Mouse (Mus musculus) left cerebral cortex, postnatal 36 days (tissue): Measurements from ENCODE around the gene Fam71e1. TPM values are rescaled to one million over a fixed set of nuclear protein-coding genes. Genes with fewer than 3 reads are reported as not detected.
A peak's percentile ranks its signal among the peaks of the same experiment; 100 is the strongest.

Experiments
- DNase-seq, 2 experiments: peaks; one replicate each; pipeline ENCODE4 v3.0.0; 2021 to 2022; ENCODE audit warnings: low spot score in 2 of 2, mixed read lengths in 1 of 2
- intact Hi-C: fragments of 180-260 bp; cut with DNase I; formaldehyde crosslinking; loops from one replicate; pipeline ENCODE4 v1.15.1; 2025
- total RNA-seq, 2 experiments: library from RNA; stranded (reverse); gene quantifications; 2 replicates each; pipeline ENCODE4 v1.2.3; 2021

Gene Fam71e1
- total RNA-seq, 2 experiments from 2014 or later: 18.9 to 20.2 TPM

DNA sequence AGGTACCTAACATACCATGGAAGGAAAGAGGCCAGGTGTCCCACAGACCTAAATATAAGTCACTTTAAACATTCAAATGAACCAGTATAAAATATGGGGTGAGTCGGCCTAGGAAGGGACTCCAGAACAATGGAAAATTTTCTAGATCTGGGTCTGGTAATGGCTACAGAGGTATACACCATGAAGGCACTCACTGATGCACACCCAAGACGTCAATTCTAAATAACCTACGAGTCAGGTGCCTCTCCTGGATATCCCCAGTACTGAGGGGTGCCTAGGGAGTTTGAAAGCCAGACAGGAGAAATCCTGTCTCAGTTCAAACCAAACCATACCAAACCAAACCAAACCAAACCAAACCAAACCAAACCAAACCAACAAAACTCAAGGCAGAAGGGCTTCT, 34.1 kb downstream of the Fam71e1 start:
- no peak for DNase-seq
- intact Hi-C loops: no loop called here

- intact Hi-C loops: no loop called here
These were observed 34.8 kb downstream of the Fam71e1 start for GRCm38 (mm10) chr7:44531207-44531606.

GRCm38 (mm10) chr7:44531946-44532732, 35.8 kb downstream of the Fam71e1 start, which contains the start of gene Spib:
TSS of gene Spib (minus strand) at chr7:44532071.
- no peak for DNase-seq
- intact Hi-C loops: no loop called here

More at GRCm38 (mm10) chr7:44531207-44531606, 34.8 kb downstream of the Fam71e1 start:
- DNase-seq: no peak

DNA sequence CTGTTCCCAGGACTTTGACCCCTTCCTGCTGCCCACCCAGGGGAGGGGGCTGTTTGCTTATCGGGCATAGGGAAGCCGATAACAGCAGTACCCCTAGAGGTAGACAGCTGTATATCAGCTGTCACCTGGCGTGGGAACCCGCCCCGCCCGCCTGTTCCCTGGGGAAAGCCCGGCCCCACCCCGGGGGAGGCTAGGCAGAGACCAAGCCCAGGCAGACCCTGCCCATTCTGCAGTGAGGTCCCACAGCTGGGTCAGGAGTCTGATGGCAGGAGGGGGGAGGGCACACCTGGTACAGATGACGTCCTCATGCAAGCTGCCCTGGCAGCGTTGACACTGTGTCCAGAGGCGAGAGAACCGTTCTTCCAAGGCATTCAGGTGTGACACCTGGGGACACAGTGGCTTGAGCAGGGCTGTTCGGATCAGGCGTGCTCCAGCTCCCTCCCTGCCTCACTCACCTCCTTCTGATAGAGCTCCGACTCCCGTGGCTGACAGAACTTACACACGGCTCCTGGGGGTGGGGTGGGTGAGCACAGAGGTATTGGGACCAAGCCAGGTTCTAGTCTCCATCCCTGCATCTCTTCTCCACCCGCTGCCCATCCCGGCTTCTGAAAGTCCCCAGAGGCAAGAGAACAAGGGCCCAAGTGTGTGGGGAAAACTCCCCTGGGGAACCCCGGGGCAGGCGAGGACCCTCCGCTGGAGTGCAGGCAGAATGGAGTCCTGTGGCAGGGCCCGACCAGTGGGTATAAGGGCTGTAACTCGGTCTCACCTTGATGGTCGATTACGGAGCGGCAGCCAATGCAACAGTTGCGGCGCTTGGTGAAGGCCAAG, 36.8 kb downstream of the Fam71e1 start:
- intact Hi-C loops: no loop called here
- no peak for DNase-seq

DNA sequence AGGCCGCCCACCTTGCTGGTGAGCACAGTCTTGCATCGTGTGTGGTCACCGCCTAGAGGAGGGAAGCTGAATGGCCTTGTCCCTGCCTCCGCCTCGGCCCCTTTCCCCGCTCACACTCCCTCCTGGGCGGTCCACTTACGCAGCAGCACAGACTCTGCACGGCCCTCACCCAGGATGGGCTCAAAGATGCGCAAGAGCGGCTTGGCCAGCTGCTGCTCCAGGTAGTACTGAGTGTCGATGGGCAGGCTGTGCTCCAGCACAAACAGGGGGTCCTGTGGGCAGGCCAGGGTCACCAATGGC, 37.3 kb downstream of the Fam71e1 start:
- intact Hi-C loops: no loop called here
- DNase-seq: no peak

DNA sequence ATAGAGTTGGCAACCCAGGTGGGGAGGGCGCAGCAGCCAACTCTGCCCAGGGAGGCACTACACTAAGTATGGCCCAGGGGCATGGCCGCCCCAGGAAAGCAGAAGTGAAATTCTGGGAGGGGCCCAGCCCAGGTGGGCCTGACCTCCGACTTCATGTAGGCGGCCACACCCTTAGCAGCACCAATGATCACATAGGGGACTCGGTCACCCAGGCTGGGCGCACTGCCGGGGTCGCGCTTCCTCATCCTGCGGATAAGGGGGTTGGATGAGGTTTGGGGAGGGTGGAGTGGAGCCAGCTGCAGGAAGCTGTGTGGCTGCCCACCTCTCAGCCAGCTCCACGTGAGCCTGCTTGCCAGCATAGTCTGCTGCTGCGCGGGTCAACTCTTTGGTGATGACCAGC, 37.9 kb downstream of the Fam71e1 start:
- intact Hi-C loops: no loop called here
- DNase-seq: no peak

DNA sequence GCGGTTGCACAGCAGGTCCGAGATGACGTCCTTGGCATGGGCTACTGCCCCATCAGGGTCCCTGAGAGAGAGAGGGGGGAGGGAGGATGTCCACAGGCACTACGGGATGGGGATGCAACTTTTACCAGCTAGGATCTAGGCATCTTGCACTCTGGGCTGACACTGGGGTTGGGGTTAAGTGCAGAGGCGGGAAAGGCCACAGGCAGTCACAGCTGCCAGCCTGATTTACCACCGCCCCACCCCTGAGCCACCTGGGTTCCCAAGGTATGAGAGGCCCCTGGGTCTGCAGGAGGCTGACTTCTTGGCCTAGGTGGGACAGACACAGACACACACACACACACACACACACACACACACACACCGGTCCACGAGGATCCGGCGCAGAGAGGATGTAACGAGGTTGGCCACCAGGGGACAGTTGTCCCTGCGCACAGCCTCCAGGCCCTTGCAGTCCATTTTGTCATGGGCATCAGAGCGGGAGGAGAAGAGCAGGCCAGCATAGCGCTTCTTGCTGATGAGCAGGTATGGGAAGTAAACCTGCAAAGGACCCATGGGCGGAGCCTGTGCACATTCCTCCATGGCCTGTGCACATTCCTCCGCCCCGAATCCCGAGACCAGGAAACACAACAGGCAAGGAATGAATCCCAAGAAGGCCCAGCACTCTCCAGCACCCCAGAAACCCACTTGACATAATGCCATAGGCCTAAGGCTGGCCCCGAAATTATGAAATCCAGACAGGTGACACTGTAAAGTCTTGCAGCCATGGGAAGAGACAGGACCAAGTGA, 38.5 kb downstream of the Fam71e1 start:
- intact Hi-C loops: no loop called here

GRCm38 (mm10) chr7:44535657-44536589, 39.5 kb downstream of the Fam71e1 start:
- intact Hi-C loops: no loop called here
- no peak for DNase-seq

More for the DNA sequence above, 38.5 kb downstream of the Fam71e1 start:
- no peak for DNase-seq

- peak; percentile 49 to 69 for DNase-seq
These were observed 40.2 kb downstream of the Fam71e1 start for GRCm38 (mm10) chr7:44536590-44536968.

DNA sequence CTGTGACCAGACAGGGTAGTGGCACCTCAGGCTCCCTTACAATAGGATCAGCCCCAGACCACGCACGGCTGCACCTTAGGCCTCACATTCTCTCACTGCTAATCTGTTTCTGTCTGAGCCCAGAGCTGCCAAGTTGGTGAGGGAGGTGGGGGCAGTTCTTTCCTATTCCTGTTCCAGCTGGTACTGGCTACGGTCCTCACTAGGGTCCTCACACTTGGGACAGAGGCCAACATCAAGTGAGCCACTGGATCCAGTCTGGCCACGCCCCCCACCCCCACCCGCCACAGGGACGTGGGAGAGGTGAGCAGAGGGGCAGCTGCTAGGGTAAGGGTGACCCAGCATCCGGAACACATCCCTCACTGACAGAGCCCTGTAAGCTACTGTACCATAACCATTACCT, 40.6 kb downstream of the Fam71e1 start:
- DNase-seq: no peak
- intact Hi-C loops: no loop called here

More at GRCm38 (mm10) chr7:44536590-44536968, 40.2 kb downstream of the Fam71e1 start:
- intact Hi-C loops: no loop called here

DNA sequence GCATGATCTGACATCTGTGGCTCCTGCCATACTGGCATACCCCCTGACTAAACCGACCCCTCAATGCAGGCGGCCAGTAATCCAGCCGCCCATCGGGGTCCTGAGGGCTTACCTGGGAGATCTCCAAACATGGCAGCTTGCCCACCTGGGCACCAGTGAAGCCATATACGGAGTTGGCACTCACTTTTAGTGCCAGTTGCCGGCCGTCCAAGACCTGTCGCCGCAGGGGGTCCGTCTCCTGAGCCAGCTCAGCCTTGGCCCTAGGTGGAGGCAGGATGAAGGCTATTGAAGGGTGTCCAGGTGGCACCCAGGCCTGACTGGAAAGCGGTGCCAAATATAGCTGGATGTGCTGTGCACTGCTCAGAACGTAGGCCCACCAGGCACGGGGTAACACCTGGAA, 41.1 kb downstream of the Fam71e1 start:
- DNase-seq: no peak
- intact Hi-C loops: no loop called here

- no peak for DNase-seq
- intact Hi-C loops: no loop called here
These were observed 42.6 kb downstream of the Fam71e1 start for GRCm38 (mm10) chr7:44538756-44539624.

- no peak for DNase-seq
- intact Hi-C loops: no loop called here
These were observed 46.2 kb downstream of the Fam71e1 start for GRCm38 (mm10) chr7:44542555-44542954.

GRCm38 (mm10) chr7:44543071-44543470, 46.7 kb downstream of the Fam71e1 start:
- DNase-seq: no peak
- intact Hi-C loops: no loop called here

GRCm38 (mm10) chr7:44546274-44546673, 49.9 kb downstream of the Fam71e1 start:
- DNase-seq: no peak
- intact Hi-C loops: no loop called here

- DNase-seq: no peak
- intact Hi-C loops: no loop called here
These were observed 50.7 kb downstream of the Fam71e1 start for GRCm38 (mm10) chr7:44547041-44547440.

DNA sequence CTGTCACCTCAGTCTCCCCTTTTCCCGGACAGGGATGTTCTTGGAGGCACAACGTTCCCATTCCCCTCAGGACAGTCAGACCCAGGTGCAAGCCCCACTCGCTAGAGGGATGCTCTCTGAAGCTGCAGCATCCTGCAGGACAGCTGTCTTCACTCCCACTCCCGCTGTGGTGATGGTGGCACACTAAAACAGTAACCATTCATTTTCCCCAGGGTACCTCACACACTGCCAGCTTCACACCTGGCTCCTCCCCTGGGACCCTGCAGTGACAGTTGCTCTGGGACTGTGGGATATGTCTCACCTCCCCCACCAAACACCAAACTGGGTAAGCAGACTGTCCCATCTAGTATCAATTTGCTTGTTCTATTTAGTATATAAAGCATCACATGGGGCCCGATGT, 51.3 kb downstream of the Fam71e1 start:
- no peak for DNase-seq
- intact Hi-C loops: no loop called here

- DNase-seq: peak; percentile 99
- intact Hi-C loops: no loop called here
These were observed 52.2 kb downstream of the Fam71e1 start, which contains the start of gene Pold1 for GRCm38 (mm10) chr7:44548497-44549087. TSS of gene Pold1 (minus strand) at chr7:44548849.
